Mouse (Mus musculus) heart, postnatal 0 days (tissue): ENCODE measurements around the gene Baiap2.

Experiments
- CTCF ChIP-seq: IDR thresholded peaks from 2 replicates; pipeline ENCODE4 v1.5.1; 2016; ENCODE audit warnings: antibody characterized with exemption, control low read depth, low read depth
- EP300 ChIP-seq: IDR thresholded peaks from 2 replicates; pipeline ENCODE4 v1.6.1; 2016; ENCODE audit warnings: antibody characterized with exemption, low read depth

DNA sequence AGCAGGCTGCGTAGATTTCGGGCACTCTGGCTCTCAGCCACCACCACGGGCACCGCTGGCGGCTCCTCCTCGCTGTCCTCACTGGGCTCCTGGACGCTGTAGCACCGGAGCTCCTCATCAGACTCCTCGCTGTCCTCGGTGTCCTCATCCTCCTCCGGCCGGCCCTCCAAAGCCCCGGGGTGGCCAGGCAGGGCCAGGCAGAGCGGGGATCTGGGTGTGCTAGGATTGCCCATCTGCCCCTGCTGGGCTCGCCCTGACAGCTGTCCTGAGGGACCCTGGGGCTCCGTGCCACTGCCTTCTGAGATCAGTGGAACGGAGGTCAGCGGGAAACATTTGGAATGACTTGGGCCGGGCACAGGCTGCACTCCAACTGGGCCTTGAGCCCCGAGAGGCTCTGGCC lies 67.4 kb downstream of the Baiap2 start:
- TF ChIP-seq CTCF: no peak
- no peak for TF ChIP-seq EP300
